Mouse (Mus musculus) left cerebral cortex, adult 2 months (tissue): ENCODE data around the gene Ucp2. TPM values are rescaled to one million over a fixed set of nuclear protein-coding genes. Genes with fewer than 3 reads are reported as not detected.

Experiments
- DNase-seq, 2 experiments: peaks; one replicate each; pipeline ENCODE4 v3.0.0; 2021 to 2022; ENCODE audit warnings: low spot score in 2 of 2, mixed read lengths in 1 of 2; ENCODE audit errors: extremely low spot score in 1 of 2
- H3K27ac ChIP-seq: fragments of 200-600 bp; 2 replicates; pipeline ENCODE4 v1.8.1; 2022
- H3K4me3 ChIP-seq: fragments of 200-600 bp; 2 replicates; pipeline ENCODE4 v1.8.1; 2022
- CTCF ChIP-seq: fragments of 200-600 bp; IDR thresholded peaks from 2 replicates; pipeline ENCODE4 v1.8.1; 2022; ENCODE audit warnings: antibody characterized with exemption, mild to moderate bottlenecking, moderate library complexity
- intact Hi-C: fragments of 180-260 bp; cut with DNase I; formaldehyde crosslinking; loops from one replicate; pipeline ENCODE4 v1.15.1; 2025
- total RNA-seq, 2 experiments: library from RNA; stranded (reverse); gene quantifications; 2 replicates each; pipeline ENCODE4 v1.2.3; 2021

Ucp2 gene
- total RNA-seq, 2 experiments from 2014 or later: 69.0 to 79.3 TPM

- Histone ChIP-seq H3K4me3 (no peak overlapping the region), H3K27ac (peak overlapping the region; percentile 72)
- no peak for TF ChIP-seq CTCF
- DNase-seq: no peak
- intact Hi-C loops: no loop called here
Measured at GRCm38 (mm10) chr7:100465656-100466309, 27.4 kb upstream of the Ucp2 start.

DNA sequence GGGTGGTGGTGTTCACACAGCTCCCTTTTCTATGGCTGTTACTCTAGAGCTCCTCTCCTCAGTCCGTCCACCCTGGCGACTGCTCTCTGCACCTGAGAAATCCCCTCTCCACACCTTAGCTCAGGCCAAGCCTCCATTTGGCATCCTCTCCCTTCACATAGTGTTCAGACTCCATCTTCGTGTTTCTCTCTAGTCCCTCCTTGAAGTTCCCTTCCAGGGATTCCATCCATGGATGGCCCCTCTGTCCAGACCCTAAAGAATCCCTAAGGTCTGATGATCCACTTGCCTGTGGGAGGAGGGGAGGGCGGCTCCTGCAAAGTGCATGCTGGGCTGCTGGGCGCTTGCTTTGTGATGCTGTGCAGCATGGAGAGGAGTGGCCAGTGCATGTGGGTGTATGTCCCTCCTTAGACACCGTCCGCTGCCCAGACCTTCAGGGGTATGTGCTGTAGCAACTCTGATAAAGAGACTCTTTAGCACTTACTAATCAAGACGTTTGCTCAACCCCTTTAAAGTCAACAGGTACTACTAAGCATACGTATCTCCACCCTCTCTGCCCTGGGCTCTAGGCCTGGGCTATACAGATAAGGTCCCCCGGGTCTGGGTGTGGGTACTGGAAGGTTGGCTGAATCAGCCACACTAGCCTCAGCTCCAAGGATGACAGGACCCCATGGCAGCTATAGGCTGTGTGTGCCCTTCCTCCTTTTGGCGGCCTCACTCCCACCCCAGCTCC is 26.2 kb upstream of the Ucp2 start:
- no peak overlapping the region for H3K27ac ChIP-seq
- no peak for TF ChIP-seq CTCF
- intact Hi-C loops: no loop called here
- DNase-seq: no peak
- no peak overlapping the region for H3K4me3 ChIP-seq

DNA sequence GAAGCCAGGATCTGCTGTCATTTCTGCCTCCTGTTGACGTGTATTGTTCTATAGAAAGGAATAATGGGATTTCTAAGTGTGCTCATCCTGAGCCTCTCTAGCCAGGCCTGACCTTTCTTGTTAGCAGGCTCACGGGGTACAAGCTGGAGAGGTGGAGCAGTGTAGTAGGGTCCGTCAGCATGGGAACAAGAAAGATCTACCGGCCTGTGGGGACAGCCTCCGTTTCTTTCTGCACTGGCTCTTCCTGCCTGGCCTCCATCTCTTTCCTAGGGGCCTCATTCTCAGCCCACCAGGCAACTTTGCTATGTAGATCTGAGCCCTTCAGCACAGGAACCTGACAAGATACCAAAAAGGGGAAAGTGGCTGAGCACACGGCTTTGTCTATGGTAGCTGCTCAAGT is 24.4 kb upstream of the Ucp2 start:
- no peak for TF ChIP-seq CTCF
- no peak overlapping the region for H3K4me3 ChIP-seq
- intact Hi-C loops: no loop called here

DNA sequence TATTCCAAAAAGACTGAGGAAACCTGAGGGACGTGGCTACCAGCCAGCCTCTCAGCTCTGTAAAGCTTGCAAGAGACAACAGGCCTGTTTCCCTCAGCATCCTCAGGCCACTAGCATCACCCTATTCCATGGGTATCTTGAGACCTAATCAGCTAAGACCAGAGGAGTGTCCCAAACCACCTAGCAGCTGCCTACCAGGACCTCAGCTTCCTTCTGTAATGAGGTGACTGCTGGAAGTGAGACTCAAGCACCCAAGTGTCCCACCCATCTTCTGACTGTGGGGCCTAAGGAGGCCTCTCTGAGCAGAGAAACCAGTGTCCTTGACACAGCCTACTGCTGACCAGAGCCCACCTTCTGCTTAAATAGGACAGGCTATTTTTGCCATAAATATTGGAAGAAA is 23.6 kb upstream of the Ucp2 start:
- no peak overlapping the region for H3K27ac ChIP-seq
- intact Hi-C loops: no loop called here
- TF ChIP-seq CTCF: no peak

More for the DNA sequence above, 24.4 kb upstream of the Ucp2 start:
- no peak overlapping the region for H3K27ac ChIP-seq
- no peak for DNase-seq

GRCm38 (mm10) chr7:100470796-100471406 is 22.2 kb upstream of the Ucp2 start:
- Histone ChIP-seq H3K4me3 (no peak overlapping the region), H3K27ac (no peak overlapping the region)
- no peak for DNase-seq
- no peak for TF ChIP-seq CTCF
- intact Hi-C loops: no loop called here

More for the DNA sequence above, 23.6 kb upstream of the Ucp2 start:
- DNase-seq: no peak
- H3K4me3 ChIP-seq: no peak overlapping the region

DNA sequence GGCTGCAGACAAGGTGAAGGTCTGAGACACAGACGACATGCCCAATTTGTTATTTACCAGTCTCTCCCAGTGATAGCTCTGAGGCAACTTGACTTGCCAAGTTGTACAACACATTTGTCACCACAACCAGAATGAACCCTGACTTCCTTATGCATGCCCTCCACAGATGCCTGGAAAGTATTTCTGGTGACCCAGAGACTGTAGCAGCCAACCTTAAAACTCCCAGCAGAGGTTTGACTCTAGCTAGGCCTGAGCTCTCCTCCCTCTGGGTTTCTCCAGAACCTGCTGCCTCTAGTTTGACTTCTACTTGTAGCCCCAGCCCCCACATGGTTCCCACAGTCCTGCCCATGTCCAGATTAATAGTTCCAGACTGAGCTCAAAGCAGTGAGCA is 21.7 kb upstream of the Ucp2 start:
- intact Hi-C loops: no loop called here
- DNase-seq: no peak
- H3K4me3 ChIP-seq: no peak overlapping the region
- no peak for TF ChIP-seq CTCF
- H3K27ac ChIP-seq: no peak overlapping the region

- TF ChIP-seq CTCF: no peak
- intact Hi-C loops: no loop called here
- DNase-seq: peak in 1 of 2 experiments; percentile 20
- Histone ChIP-seq H3K27ac (no peak within 1 kb of the TSS), H3K4me3 (peak within 1 kb of the TSS; percentile 11; the same call in 1 of the 2 replicates)
Measured at GRCm38 (mm10) chr7:100472777-100473176, 20.4 kb upstream of the Ucp2 start, which contains the start of gene Ucp3. Ucp3 (plus strand) TSS chr7:100472990.

DNA sequence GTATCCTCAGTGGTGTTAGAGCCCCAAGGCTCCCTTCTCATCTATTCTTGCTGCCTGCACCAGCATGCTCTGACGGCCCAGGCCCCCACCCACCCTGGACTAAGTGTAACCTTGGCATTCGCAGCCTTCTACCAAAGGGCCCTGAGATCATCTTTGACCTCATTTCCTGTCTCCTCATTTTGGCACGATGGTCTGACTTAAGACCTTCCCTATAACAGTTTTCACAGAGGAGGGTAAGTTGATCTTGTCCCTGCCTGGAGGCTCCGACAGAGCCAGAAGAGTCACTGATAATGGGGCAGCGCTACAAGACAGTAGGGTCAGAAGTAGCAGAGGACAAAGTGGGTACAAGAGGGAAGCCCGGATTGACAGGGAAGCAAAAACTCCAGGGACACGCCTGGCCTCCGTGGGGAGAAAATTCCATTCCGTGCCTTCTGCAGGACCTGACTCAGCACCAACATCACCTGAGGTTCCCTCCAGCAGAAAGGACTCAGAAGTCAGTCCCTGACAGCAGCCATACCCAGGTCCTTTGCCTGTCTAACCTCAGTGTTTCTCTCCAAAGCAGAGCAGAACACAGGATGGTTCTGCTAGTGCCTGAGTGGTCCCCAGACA is 19.2 kb upstream of the Ucp2 start:
- H3K27ac ChIP-seq: no peak overlapping the region
- H3K4me3 ChIP-seq: no peak overlapping the region
- no peak for TF ChIP-seq CTCF
- intact Hi-C loops: no loop called here
- no peak for DNase-seq

DNA sequence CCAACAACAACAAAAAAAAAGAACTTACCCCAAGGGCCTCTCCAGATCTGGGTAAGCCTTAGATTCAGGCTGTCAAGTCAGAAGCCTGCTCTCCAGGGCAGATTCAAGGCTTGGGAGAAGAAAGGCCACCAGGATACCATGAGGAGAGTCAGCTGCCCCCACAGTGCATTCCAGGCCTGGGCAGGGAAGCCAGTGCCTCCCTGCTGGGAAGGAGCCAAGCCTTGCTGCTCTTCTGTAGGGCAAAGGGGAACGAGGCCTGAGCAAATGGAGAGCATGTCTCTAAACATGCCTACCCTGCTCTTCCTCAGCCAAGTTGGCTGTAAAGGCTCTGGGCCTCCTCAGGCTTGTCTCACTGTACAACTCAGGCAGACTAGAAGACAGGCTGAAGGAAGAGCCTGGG is 18.5 kb upstream of the Ucp2 start:
- TF ChIP-seq CTCF: no peak
- Histone ChIP-seq H3K4me3 (no peak overlapping the region), H3K27ac (no peak overlapping the region)
- no peak for DNase-seq
- intact Hi-C loops: no loop called here

DNA sequence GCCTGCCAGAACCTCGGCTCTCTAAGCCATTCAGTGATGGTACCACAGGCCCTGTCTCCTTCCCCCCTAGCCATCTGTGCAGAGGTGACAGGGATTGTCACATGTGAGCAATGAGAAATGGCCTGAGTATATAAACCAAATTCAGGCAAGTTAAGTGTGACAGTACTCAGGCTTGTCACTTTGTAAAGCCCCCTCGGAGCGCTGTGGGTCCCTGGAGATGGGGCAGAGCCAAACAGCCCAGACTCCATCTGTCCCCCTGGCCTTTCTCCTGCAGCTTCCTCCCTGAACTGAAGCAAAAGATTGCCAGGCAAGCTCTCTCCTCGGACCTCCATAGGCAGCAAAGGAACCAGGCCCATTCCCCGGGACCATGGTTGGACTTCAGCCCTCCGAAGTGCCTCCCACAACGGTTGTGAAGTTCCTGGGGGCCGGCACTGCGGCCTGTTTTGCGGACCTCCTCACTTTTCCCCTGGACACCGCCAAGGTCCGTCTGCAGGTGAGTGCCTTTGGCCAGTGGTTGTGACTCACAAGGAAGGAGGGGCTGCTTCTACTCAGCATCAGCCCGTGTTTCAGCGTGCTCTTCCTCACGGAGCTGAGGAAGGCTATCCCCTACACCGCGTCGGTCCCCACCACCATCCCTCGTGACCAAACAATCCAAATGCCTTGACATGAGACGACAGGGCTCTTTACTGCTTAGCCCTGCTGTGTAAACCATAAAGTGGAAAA is 13.9 kb upstream of the Ucp2 start:
- Histone ChIP-seq H3K4me3 (no peak overlapping the region), H3K27ac (no peak overlapping the region)
- intact Hi-C loops: no loop called here

DNA sequence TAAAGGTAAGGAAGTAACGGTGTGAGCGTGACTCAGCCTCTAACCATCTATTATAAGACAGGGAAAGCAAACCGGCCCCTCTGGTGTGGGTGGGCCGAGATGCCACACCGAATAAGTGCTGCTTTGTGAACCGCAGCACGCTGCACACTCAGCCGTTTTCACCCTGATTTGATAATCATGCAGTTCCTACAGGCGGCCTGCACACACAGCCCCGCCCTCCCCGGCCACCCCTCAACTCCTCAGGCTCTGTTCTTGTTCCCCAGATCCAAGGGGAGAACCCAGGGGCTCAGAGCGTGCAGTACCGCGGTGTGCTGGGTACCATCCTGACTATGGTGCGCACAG is 13.3 kb upstream of the Ucp2 start:
- intact Hi-C loops: no loop called here
- no peak for DNase-seq

More for the DNA sequence above, 13.9 kb upstream of the Ucp2 start:
- TF ChIP-seq CTCF: no peak
- DNase-seq: no peak

More for the DNA sequence above, 13.3 kb upstream of the Ucp2 start:
- Histone ChIP-seq H3K4me3 (no peak overlapping the region), H3K27ac (no peak overlapping the region)
- no peak for TF ChIP-seq CTCF
